Mouse (Mus musculus) liver, adult 2 months (tissue): ENCODE data around the gene Efnb3. TPM values are rescaled to one million over a fixed set of nuclear protein-coding genes. Genes with fewer than 3 reads are reported as not detected.
"Not testable (repeated sequence)": the region's sequence is repeated elsewhere in the genome, so short reads cannot be mapped to it uniquely, and the experiment has no call there.

ENCODE experiments used
- DNase-seq: peaks from one replicate; pipeline ENCODE4 v3.0.0-alpha.2; 2011; ENCODE audit warnings: low read depth, low spot score; ENCODE audit errors: extremely low read depth
- H3K27ac ChIP-seq: fragments of 200-500 bp; replicated peaks from 2 replicates; pipeline ENCODE4 v1.5.1; 2012; ENCODE audit warnings: low read depth, mild to moderate bottlenecking, control low read depth, inconsistent platforms, low read length; ENCODE audit not compliant: insufficient read depth
- H3K27me3 ChIP-seq: fragments of 200-500 bp; 2 replicates; pipeline ENCODE4 v1.6.1; 2012; ENCODE audit warnings: mild to moderate bottlenecking, moderate library complexity, low read length, inconsistent platforms; ENCODE audit not compliant: control insufficient read depth, insufficient read depth
- H3K36me3 ChIP-seq: fragments of 200-500 bp; 2 replicates; pipeline ENCODE4 v1.6.1; 2012; ENCODE audit warnings: low read length, inconsistent platforms; ENCODE audit not compliant: control insufficient read depth, insufficient read depth
- H3K4me1 ChIP-seq: fragments of 200-500 bp; 2 replicates; pipeline ENCODE4 v1.6.1; 2011; ENCODE audit warnings: low read length; ENCODE audit not compliant: control insufficient read depth, insufficient read depth
- H3K4me3 ChIP-seq: fragments of 200-500 bp; 2 replicates; pipeline ENCODE4 v1.5.1; 2011; ENCODE audit warnings: low read depth, mild to moderate bottlenecking, control low read depth, low read length, moderate library complexity; ENCODE audit not compliant: insufficient read depth
- H3K79me2 ChIP-seq: fragments of 200-500 bp; 2 replicates; pipeline ENCODE4 v1.6.1; 2012; ENCODE audit warnings: inconsistent platforms, mild to moderate bottlenecking, low read length, moderate library complexity; ENCODE audit not compliant: control insufficient read depth, insufficient read depth
- H3K9ac ChIP-seq: fragments of 200-500 bp; 2 replicates; pipeline ENCODE4 v1.6.1; 2012; ENCODE audit warnings: low read depth, mild to moderate bottlenecking, control low read depth, inconsistent platforms, low read length
- CTCF ChIP-seq: fragments of 200-500 bp; IDR thresholded peaks from 2 replicates; pipeline ENCODE4 v1.5.1; 2011; ENCODE audit warnings: low read depth, low read length, control low read depth
- POLR2A ChIP-seq: fragments of 200-500 bp; IDR thresholded peaks from 2 replicates; pipeline ENCODE4 v1.6.1; 2011; ENCODE audit warnings: low read length, control low read depth; ENCODE audit not compliant: insufficient read depth; ENCODE audit errors: extremely low read depth
- WGBS: fragments of 180-500 bp; shearing (Covaris S2); methylation state at CpG from one replicate; pipeline ENCODE4 v1.1.7; 2018; 5-methylcytosine and 5-hydroxymethylcytosine counted together
- polyA plus RNA-seq: library from polyadenylated mRNA; depleted of rRNA; stranded (reverse); fragments of >200 nt; gene quantifications from 2 replicates; pipeline ENCODE4 v1.2.3, GENCODE M21; 2012
- total RNA-seq: library from RNA; depleted of rRNA; stranded (reverse); fragments of >200 nt; gene quantifications from 2 replicates; pipeline ENCODE4 v1.2.3, GENCODE M21; 2014

Gene Efnb3
- total and polyA plus RNA-seq, 2 experiments: 0.17 TPM; not detected in 1

GRCm38 (mm10) chr11:69540700-69541099 lies 19.3 kb downstream of the Efnb3 start:
- Histone ChIP-seq H3K79me2 (no peaks in the 10 kb centered on the region), H3K4me1 (no peaks in the 10 kb centered on the region), H3K36me3 (no peaks in the 10 kb centered on the region), H3K9ac (no peak overlapping the region), H3K27me3 (no peaks in the 10 kb centered on the region), H3K4me3 (no peak overlapping the region), H3K27ac (no peak overlapping the region)
- TF ChIP-seq CTCF (no peak), POLR2A (no peak)
- WGBS: 97% methylated on average over 2 of the region's 2 CpGs
- DNase-seq: no peak

DNA sequence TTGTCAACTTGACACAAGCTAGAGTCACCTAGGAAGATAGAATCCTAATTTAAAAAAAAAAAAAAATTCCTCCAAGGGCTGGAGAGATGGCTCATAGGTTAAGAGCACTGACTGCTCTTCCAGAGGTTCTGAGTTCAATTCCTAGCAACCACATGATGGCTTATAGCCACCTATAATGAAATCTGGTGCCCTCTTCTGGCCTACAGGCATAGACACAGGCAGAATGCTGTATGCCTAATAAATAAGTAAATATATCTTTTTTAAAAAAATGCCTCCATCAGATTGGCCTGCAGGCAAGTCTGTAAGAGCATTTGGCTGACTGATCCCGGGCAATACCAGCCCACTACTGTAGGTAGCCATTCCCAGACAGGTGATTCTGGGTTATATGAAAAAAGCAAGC lies 25.0 kb downstream of the Efnb3 start:
- no peak overlapping the region for H3K27ac ChIP-seq
- no peaks in the 10 kb centered on the region for H3K36me3 ChIP-seq
- TF ChIP-seq CTCF (no peak), POLR2A (no peak)
- no peak overlapping the region for H3K4me3 ChIP-seq
- H3K9ac ChIP-seq: no peak overlapping the region
- DNase-seq: no peak
- H3K79me2 ChIP-seq: no peaks in the 10 kb centered on the region
- no peaks in the 10 kb centered on the region for H3K27me3 ChIP-seq
- WGBS: 83% methylated on average over 1 of the region's 1 CpGs
- H3K4me1 ChIP-seq: no peaks in the 10 kb centered on the region

GRCm38 (mm10) chr11:69532480-69533150 lies 27.4 kb downstream of the Efnb3 start:
- DNase-seq: no peak
- H3K9ac ChIP-seq: no peak overlapping the region
- no peaks in the 10 kb centered on the region for H3K36me3 ChIP-seq
- H3K27me3 ChIP-seq: no peaks in the 10 kb centered on the region
- TF ChIP-seq POLR2A (no peak), CTCF (no peak)
- no peak overlapping the region for H3K27ac ChIP-seq
- no peaks in the 10 kb centered on the region for H3K4me1 ChIP-seq
- WGBS: 86% methylated on average over 7 of the region's 7 CpGs
- no peaks in the 10 kb centered on the region for H3K79me2 ChIP-seq
- H3K4me3 ChIP-seq: no peak overlapping the region

GRCm38 (mm10) chr11:69530755-69531154 lies 29.2 kb downstream of the Efnb3 start:
- H3K9ac ChIP-seq, DNase-seq: not testable (repeated sequence)
- WGBS: 92% methylated on average over 6 of the region's 6 CpGs

GRCm38 (mm10) chr11:69530281-69530680 lies 29.7 kb downstream of the Efnb3 start:
- H3K36me3 ChIP-seq, H3K27me3 ChIP-seq, H3K9ac ChIP-seq, H3K27ac ChIP-seq, H3K4me3 ChIP-seq, DNase-seq, H3K4me1 ChIP-seq, H3K79me2 ChIP-seq: not testable (repeated sequence)
- WGBS: 93% methylated on average over 3 of the region's 3 CpGs

More at GRCm38 (mm10) chr11:69530755-69531154, 29.2 kb downstream of the Efnb3 start:
- TF ChIP-seq CTCF: peak; percentile 39
- not testable (repeated sequence) for H3K4me1 ChIP-seq, H3K36me3 ChIP-seq, H3K27ac ChIP-seq, H3K4me3 ChIP-seq, H3K27me3 ChIP-seq, H3K79me2 ChIP-seq

- TF ChIP-seq CTCF (no peak), POLR2A (no peak)
- no peak overlapping the region for H3K9ac ChIP-seq
- H3K27ac ChIP-seq: no peak overlapping the region
- peaks cover 8% of the 10 kb centered on the region; the same call in 1 of the 2 replicates for H3K27me3 ChIP-seq
- no peaks in the 10 kb centered on the region for H3K79me2 ChIP-seq
- no peaks in the 10 kb centered on the region for H3K4me1 ChIP-seq
- H3K36me3 ChIP-seq: no peaks in the 10 kb centered on the region
- H3K4me3 ChIP-seq: no peak overlapping the region
- 86% methylated on average over 4 of the region's 4 CpGs for WGBS
- DNase-seq: no peak
These were observed 32.0 kb downstream of the Efnb3 start for GRCm38 (mm10) chr11:69528031-69528390.
